Mouse (Mus musculus): ENCODE measurements at regions not wholly inside any gene's neighbourhood (a gene's known extent, or its start where the extent isn't known, plus 50 kb on each side); places are given as distances from the start of the nearest gene placed in this dataset.
A peak's percentile ranks its signal among the peaks of the same experiment; 100 is the strongest.

DNA sequence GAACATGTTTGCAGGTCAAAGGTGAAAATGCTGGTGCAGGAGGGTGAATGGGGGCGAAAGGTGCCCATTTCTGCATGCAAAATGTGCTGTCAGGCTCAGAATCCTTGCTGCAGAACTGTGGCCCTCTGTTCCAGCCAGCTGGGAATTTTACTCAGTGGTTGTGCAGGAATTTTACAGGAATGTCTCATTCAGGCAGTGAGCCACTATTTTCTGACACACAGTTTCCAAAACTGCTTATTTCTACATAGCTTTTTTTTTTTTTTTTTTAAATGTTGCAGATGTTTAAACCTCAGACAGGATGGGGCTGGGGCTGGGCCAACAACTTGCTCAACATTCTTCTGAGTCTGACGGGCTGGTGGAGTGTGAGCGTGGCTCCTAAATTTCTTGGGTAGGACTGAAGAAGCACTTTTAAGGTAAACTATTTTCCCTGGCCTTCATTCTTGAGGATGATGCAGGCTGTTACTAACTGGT is 58.4 kb downstream of the Zfp281 start:
- TF ChIP-seq POLR2A (IDR thresholded peaks at IDR 0.05; ENCODE audit: insufficient read length, low read depth) (no peak), MAX (IDR thresholded peaks at IDR 0.05; ENCODE audit: low read depth) (no peak), USF1 (IDR thresholded peaks at IDR 0.05; ENCODE audit: low read depth) (no peak), POLR2AphosphoS2 (IDR thresholded peaks at IDR 0.05; ENCODE audit: insufficient read length, low read depth) (no peak), TCF12 (IDR thresholded peaks at IDR 0.05; ENCODE audit: insufficient read depth, poor library complexity, severe bottlenecking) (peak; percentile 31), CEBPB (IDR thresholded peaks at IDR 0.05; ENCODE audit: insufficient read depth, poor library complexity, severe bottlenecking) (peak; percentile 85), E2F4 (IDR thresholded peaks at IDR 0.05; ENCODE audit: insufficient read depth) (no peak), MYOD1 (IDR thresholded peaks at IDR 0.05; ENCODE audit: control insufficient read depth in 1 of 3, insufficient read length in 2 of 3, low read depth in 2 of 3) (peak in 2 of 3 experiments; percentile 36 to 47)

All from myocyte (in vitro differentiated cells).